Mouse (Mus musculus) heart, postnatal 10 days (tissue): ENCODE measurements around the gene Cd52. TPM values are rescaled to one million over a fixed set of nuclear protein-coding genes. Genes with fewer than 3 reads are reported as not detected.

Experiments used
- DNase-seq, 2 experiments: peaks; one replicate each; pipeline ENCODE4 v3.0.0; 2021
- intact Hi-C: fragments of 180-260 bp; cut with DNase I; formaldehyde crosslinking; loops from one replicate; pipeline ENCODE4 v1.15.1; 2025
- total RNA-seq, 2 experiments: library from RNA; stranded (reverse); gene quantifications; 2 replicates each; pipeline ENCODE4 v1.2.3; 2021

Cd52 gene
- total RNA-seq, 2 experiments from 2014 or later, result 3.4 to 6.5 TPM

- DNase-seq, result no peak
- intact Hi-C loops, result no loop called here
Observed at GRCm38 (mm10) chr4:134120192-134120805, 25.4 kb upstream of the Cd52 start.

GRCm38 (mm10) chr4:134119644-134120043, 24.8 kb upstream of the Cd52 start:
- DNase-seq, result no peak
- intact Hi-C loops, result no loop called here

- DNase-seq, result no peak
- intact Hi-C loops, result no loop called here
Observed at GRCm38 (mm10) chr4:134119042-134119441, 24.2 kb upstream of the Cd52 start.

- intact Hi-C loops, result no loop called here
- DNase-seq, result no peak
Observed at GRCm38 (mm10) chr4:134118126-134118800, 23.4 kb upstream of the Cd52 start.

GRCm38 (mm10) chr4:134117012-134117411, 22.1 kb upstream of the Cd52 start:
- no peak for DNase-seq
- intact Hi-C loops, result no loop called here

GRCm38 (mm10) chr4:134116501-134116900, 21.6 kb upstream of the Cd52 start:
- intact Hi-C loops, result no loop called here
- DNase-seq, result no peak

- intact Hi-C loops, result no loop called here
- no peak for DNase-seq
Observed at GRCm38 (mm10) chr4:134115215-134116144, 20.6 kb upstream of the Cd52 start.

- intact Hi-C loops, result no loop called here
- DNase-seq, result no peak
Observed at GRCm38 (mm10) chr4:134114038-134114437, 19.2 kb upstream of the Cd52 start.

GRCm38 (mm10) chr4:134113356-134113994, 18.6 kb upstream of the Cd52 start:
- intact Hi-C loops, result no loop called here
- no peak for DNase-seq

- DNase-seq, result no peak
- intact Hi-C loops, result no loop called here
Observed at GRCm38 (mm10) chr4:134112403-134112802, 17.5 kb upstream of the Cd52 start.

- intact Hi-C loops, result no loop called here
- no peak for DNase-seq
Observed at GRCm38 (mm10) chr4:134110653-134111052, 15.8 kb upstream of the Cd52 start.

GRCm38 (mm10) chr4:134108196-134108595, 13.3 kb upstream of the Cd52 start:
- no peak for DNase-seq
- intact Hi-C loops, result no loop called here

GRCm38 (mm10) chr4:134107730-134108129, 12.8 kb upstream of the Cd52 start:
- DNase-seq, result no peak
- intact Hi-C loops, result no loop called here

- intact Hi-C loops, result no loop called here
- DNase-seq, result no peak
Observed at GRCm38 (mm10) chr4:134106105-134106504, 11.2 kb upstream of the Cd52 start.

GRCm38 (mm10) chr4:134102742-134103119, 7.8 kb upstream of the Cd52 start:
- no peak for DNase-seq

GRCm38 (mm10) chr4:134101979-134102741, 7.3 kb upstream of the Cd52 start, which contains the start of gene Ubxn11:
TSS of gene Ubxn11 (plus strand) at chr4:134102570.
- intact Hi-C loops, result no loop called here

More at GRCm38 (mm10) chr4:134102742-134103119, 7.8 kb upstream of the Cd52 start:
- intact Hi-C loops, result no loop called here

GRCm38 (mm10) chr4:134100245-134100644, 5.4 kb upstream of the Cd52 start:
- intact Hi-C loops, result no loop called here
- no peak for DNase-seq

More at GRCm38 (mm10) chr4:134101979-134102741, 7.3 kb upstream of the Cd52 start, which contains the start of gene Ubxn11:
- peak; percentile 87 to 90 for DNase-seq

GRCm38 (mm10) chr4:134098628-134099027, 3.7 kb upstream of the Cd52 start:
- DNase-seq, result peak in 1 of 2 experiments; percentile 42
- intact Hi-C loops, result no loop called here

- intact Hi-C loops, result no loop called here
- DNase-seq, result no peak
Observed at GRCm38 (mm10) chr4:134097015-134097608, 2.2 kb upstream of the Cd52 start.

- no peak for DNase-seq
- intact Hi-C loops, result no loop called here
Observed at GRCm38 (mm10) chr4:134096120-134096519, 1.2 kb upstream of the Cd52 start.
